Mouse (Mus musculus) ES-CJ7 (cell line): ENCODE results near the gene Pnp.
"Not testable (repeated sequence)": the region's sequence is repeated elsewhere in the genome, so short reads cannot be mapped to it uniquely, and the experiment has no call there.

Experiments used
- DNase-seq: peaks from one replicate; pipeline ENCODE4 v3.0.0; 2011; ENCODE audit warnings: low read depth, low spot score

Gene Pnp

DNA sequence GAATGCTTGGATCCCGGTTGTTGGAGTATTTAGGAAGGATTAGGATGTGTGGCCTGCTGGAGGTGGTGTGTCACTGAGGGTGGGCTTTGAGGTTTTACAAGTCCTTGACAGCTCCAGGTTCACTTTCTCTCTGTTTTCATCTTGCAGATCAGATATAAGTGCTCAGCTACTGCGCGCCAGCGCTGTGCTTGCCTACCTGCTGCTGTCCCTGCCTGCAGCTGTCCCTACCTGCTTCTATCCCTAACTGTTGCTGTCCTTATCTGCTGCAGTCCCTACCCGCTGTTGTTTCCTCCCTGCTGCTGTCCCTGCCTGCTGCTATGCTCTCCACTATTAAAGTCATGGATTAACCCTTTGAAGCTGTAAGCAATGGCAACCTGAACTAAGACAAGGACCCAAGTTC, 44.1 kb downstream of the Pnp start:
- DNase-seq: no peak

DNA sequence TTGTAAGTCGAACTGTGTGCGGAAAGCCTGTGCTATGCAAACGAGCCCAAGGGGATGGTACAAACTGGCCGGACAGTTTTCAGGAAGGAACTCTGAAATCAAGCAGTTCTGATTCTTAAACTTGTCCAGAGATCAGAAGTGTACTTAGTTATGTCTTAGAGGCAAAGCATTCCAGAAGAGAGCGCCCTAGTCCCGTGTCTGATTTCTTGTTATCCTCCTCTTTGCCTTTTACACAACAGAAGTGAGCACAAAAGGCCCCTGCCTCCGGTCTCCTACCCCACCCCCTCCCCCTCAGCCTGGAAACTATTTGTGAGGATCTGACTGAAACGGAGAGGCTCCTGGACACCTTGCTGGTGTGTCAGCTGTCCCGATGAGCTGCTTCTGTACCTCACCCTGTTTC, 45.8 kb downstream of the Pnp start:
- DNase-seq: no peak

DNA sequence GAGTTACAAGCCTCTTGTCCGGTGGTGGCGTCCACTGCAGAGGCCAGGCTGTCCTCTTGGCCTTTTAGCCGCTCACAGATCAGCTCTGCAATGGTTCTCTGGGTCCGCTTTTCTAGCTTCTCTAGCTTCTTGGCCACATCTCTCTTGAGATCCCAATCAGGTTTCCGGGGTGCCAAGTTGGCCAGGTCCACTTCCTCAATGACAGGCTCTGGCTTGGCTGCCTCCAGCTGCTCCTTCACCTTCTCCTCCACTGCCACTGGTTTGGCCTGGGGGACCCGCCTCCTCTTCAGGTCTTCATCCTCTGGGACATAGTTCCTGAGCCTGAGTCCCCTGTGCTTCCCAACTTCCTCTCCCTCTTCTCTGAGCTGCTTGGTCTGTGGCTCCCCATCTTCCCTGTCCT, 47.6 kb downstream of the Pnp start:
- DNase-seq: not testable (repeated sequence)

DNA sequence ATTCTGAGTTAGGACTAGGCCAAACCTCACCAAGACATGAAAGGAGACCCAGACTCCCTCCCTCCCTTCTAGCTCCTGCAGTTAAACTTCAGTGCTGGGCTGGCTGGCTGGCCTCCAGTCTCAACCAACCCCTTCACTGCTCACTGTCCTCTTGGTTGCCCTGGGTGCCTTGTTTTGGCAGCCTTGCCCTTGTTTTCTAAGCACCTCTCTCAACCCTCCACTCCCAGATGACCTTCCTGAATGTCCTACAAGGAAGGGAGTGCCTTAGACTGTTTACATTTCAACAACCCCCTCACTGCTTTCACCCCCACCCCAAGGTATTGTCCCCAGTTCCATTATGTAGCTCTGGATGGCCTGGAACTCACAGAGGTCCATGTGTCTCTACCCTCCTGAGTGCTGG, 48.7 kb downstream of the Pnp start:
- DNase-seq: peak; percentile 78

DNA sequence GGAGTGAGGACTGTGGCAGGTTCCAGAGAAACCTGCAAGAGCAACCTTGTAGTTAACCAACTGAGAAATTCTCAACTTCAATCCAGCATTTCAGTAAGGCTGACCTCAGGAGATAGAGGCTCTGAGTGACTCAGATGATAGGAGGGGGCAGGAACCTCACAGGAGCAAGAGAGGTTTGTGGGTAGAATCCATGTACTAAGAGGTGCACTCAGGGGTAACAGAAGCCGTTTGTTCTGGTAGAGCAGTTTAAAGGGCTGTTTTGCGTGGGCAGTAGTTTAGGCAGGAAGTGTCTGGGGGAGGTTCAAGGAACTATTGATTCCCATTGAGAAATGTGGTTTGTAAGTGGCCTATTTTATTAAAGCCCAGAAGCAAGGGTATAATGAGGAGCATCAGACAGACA, 50.3 kb downstream of the Pnp start:
- peak; percentile 16 for DNase-seq

DNA sequence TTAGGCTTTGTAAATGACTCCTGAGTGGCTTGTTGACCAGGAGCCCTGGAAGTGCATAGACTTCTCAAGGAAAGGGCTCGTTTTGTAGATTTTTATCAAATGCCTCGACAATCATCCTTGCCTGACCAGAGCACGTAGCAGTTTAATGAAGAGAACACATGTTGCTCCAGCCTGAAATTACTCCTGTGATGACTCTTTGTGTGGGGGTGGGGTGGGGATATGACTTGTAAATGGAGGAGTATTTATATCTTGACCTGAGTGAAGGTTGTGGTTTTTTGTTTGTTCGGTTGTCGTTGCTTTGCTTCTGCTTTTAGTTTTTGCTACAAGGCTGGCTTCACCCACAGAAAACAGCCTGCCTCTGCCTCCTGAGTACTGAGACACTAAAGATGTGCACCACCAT, 51.0 kb downstream of the Pnp start:
- DNase-seq: peak; percentile 1

DNA sequence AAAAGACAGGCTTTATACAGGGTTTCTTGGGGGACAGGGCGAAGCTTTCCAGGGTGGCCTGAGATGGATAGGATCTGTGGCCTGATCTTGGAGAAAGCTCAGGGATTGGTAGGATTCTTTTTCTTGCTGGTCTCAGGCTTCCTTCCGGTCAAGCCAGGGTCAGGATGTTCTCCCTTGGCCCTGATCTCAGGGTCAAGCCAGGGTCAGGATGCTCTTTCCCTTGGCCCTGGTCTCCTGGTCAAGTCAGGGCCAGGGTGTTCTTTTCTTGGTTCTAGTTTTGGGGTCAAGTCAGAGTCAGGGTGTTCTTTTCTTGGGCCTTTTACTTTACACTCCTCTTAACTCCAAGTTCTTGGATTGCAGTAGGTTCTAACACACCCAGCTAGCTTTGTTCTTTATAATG, 56.8 kb downstream of the Pnp start:
- DNase-seq: no peak

DNA sequence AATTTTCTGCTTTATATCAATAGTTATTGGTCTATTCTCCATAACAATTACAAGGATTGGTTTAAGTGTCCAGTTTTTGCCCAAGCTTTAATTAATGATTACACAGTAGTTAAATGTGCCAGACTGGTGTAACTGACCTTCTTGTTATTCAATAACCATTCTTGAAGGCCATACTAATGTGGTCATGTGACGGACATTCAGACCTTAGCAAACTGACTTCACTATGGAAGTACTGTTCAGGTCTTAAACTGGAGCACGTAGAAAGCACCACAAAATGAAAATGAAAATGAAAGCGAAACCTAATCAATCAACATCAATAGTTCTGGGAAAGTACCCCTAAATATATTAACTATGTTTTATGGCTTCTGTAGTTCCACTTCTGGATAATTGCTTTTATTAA, 60.2 kb downstream of the Pnp start:
- DNase-seq: no peak

DNA sequence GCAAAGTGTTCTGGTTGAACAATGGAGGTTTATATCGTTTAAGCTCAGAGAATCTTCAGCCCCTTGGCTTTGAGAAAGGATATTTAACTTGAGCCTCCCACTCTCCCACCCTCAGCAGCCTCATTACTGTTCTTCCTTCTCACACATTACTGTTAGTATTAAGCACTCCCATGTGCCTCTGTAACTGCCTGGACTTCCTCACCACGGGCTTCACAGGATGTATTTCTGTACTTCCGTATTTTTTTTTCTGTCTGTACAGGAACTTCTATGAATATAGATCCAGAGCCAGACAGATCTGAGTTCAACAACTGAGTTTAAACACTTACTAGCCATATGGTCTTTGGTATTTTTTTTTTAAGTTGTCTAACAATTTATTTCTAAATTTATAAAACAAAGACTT, 66.2 kb downstream of the Pnp start:
- DNase-seq: no peak

DNA sequence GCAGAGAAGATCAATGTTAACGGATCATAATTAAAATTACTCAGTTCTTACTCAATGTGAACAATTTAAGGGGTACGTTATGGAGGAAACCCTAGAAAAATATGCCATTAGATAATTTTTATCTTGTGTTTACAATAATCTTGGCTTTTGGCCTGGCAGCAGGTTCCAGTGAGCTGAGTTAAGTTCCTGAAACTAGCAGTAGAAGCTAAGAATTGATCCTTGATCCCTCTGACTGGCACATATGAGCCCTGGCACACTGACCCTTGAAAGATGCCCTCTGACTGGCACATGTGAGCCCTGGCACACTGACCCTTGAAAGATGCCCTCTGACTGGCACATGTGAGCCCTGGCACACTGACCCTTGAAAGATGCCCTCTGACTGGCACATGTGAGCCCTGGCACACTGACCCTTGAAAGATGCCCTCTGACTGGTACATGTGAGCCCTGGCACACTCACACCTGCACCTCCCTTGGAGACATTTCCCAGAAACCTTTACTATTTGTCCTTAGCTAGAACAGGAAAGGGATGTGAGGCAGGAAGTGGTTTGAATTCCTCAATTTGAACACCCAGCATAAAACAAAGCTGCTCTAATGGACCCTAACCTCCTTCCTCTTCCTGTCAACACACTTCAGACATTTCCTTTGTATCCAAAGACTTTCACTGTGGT, 67.3 kb downstream of the Pnp start:
- no peak for DNase-seq

DNA sequence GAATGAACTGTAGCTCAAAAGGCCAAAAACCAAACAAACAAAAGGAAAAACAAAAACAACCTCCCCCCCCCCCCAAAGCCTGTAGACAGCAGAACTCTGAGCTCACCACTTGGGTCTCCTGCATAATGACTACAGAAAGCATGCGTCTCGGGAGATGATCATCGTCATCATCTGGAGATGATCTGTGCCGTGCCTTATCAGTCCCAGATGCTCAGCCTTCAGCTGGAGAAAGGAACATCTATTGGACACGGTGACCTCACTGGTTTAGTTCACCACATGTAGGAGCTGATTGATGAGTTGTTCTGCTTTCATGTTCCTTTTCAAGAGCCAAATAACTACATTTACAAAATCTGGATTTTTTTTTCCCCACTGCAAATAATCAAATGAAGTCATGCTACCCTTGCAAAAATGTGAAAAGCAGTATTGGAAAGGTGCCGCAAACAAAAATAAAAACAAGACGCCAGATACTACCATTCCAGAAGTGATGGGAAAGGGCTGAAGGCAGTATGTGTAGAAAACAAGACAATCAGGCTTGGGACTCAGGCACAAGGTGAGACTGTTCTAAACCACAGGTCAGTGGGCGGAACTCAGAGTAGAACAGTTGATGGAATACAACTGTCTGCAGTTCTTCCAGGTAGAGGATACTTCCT, 76.4 kb downstream of the Pnp start, which contains the start of gene Rnase10:
Gene Rnase10, plus strand, starts transcription at position 600 of the 650 bp plus-strand sequence.
- DNase-seq: no peak

DNA sequence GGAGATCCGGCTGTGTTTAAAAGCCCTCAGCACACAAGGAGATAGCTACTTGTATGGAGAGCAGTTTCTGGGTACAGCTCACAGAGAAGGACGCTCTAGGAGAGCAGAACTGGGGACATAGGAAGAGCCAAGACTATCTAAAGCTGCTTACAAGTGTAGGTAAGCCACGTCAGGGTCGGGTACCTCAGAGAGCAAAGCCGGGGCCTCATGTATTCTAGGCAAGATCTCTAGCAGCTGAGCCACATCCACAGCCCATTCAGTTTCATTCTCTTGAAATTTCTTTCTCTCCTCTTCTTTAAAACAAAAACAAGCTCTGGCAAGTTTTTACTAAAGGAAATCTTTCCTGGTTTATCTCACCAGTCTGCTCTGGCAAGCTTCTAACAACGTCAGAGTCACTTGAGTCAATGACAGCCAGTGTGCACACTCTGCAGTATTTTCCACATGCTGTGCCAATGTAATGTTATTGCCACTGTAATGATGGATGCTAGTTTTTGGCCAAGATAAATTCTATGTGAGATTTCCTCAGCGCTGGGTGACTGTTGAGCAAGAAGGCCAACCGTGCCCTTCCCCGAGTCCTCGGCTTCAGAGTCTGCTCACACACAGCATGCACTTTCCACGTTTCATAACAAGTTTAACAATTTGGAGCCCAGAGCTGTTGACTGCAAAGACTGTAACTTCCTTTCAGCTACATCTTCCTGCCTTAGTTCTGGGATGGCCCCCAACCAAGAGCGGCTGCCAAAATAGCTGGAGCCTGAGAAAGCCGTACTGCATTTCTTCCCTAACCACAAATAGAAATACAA, 77.2 kb downstream of the Pnp start:
- DNase-seq: no peak

DNA sequence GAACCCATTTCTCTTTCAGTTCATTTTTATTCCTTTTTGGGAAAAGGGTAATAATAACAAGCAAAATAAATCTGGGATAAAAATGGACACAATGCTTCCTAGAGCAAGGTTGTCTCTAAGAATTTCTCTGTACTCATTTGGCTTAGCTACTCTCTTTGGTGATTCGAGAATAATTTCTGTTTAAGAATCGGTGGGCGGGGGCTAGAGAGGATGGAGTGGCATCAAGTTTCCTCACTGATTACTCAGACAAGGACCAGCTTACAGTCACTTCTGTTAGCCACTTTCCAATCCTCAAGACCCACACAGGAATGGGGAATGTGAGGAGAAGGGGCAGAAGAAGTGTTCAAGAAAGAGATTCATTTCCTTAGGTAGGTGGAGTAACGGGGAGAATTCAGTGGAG, 77.9 kb downstream of the Pnp start:
- no peak for DNase-seq

DNA sequence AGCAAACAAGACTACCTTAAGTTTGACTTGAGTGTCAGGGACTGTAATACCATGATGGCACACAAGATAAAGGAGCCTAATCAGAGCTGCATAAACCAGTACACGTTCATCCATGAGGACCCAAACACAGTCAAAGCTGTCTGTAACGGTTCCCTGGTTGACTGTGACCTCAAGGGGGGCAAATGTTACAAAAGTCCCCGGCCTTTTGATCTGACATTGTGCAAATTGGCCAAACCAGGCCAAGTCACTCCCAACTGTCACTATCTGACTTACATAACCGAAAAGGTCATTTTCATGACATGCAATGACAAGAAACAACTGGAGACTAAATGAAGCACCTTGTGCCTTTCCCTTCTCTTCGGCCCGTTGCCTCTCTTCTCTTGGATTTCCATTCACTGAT, 78.7 kb downstream of the Pnp start:
- DNase-seq: no peak

DNA sequence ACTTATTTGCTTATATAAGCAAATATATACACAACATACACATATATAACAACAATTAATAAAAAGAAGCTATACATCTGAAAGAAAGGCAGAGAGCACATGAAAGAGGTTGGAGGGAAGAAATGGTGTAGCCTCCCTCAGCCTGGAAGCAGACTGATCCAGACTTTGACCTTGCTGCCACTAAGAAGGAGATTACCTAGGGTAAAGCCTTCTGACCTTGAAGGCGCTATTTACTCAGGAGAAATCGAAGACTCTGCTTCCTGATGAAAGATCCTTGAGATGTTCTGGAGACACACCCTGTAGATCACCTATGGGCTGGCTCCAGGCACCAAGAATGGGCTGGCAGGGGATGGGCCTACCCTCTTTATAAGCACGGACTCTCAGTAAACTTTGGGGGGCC, 83.8 kb downstream of the Pnp start:
- DNase-seq: peak; percentile 60
